Mouse (Mus musculus): Measurements from ENCODE around the gene Krtap6-2. TPM values are rescaled to one million over a fixed set of nuclear protein-coding genes. Genes with fewer than 3 reads are reported as not detected.

Gene Krtap6-2
- not detected for polyA plus RNA-seq (2017; shearing (Covaris generic))

DNA sequence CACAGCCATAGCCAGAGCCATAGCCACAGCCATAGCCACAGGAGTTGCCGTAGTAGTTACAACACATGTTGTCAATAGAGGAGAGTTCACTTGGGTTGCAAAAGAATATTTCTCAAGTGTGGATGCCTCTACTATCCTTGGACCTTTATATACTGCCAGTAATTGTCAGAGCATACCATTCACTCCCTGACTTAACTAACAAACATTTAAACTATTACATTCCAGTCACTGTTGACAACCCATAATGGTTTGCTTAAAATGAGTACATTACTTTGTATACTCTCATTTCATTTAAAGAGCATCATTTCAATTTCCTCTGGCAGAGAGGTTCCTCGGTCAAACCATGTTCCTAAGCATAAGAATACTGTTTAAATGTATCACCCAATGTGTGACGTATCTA is at the start of gene Krtap6-2:
Gene Krtap6-2, minus strand, starts transcription at position 101 of the 400 bp plus-strand sequence.

DNA sequence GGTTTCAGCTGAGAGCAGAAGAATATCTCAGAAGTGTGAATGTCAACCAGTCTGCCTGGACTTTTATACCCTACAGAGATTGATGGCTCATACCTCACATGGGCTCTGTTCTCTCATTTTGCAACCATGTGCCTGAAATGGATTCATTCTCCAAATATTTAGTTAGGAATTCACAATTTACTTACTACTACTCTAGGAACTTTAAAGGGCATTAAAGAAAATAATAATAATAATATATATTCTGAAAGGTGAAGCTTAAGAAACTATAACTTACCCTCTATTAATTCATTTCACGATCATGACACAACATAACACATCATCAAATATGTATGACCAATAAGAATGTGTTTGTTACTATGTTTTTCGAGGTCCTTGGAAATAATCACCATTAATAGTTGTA is 16.1 kb downstream of the Krtap6-2 start, which contains the start of gene Krtap21-1:
Gene Krtap21-1, minus strand, starts transcription at position 101 of the 400 bp plus-strand sequence.

Other genes starting within 250 kb of the Krtap6-2 start
- not detected for gene 1110057P08Rik, start 245.4 kb downstream of the Krtap6-2 start, polyA plus RNA-seq (2017; shearing (Covaris generic))
- gene Krtap20-2, start 214.2 kb downstream of the Krtap6-2 start, polyA plus RNA-seq (2017; shearing (Covaris generic)), result not detected
- not detected for gene Krtap21-1, start 16.2 kb downstream of the Krtap6-2 start, polyA plus RNA-seq (2017; shearing (Covaris generic))
- gene Krtap8-1, start 67.8 kb upstream of the Krtap6-2 start, polyA plus RNA-seq (2017; shearing (Covaris generic)), result not detected
- gene Krtap7-1, start 88.2 kb upstream of the Krtap6-2 start, polyA plus RNA-seq (2017; shearing (Covaris generic)), result not detected
- gene Krtap11-1, start 151.1 kb upstream of the Krtap6-2 start, polyA plus RNA-seq (2017; shearing (Covaris generic)), result not detected

Data from naive thymus-derived CD4-positive, alpha-beta T cell, adult 5 months (primary cell).